Mouse (Mus musculus): ENCODE data around the gene Fbxl15. TPM values are rescaled to one million over a fixed set of nuclear protein-coding genes. Genes with fewer than 3 reads are reported as not detected.

The Fbxl15 gene
- 1 to 10 TPM; 2.9 TPM for total RNA-seq (2021)
- long read RNA-seq, experiment 1, transcript Fbxl15-201 (4 exons, 1,348 nt) = major isoform, 8 of 12 reads
- long read RNA-seq, experiment 1, partial matches to known transcripts = 3 of 12 reads
- long read RNA-seq, experiment 1, other reads (novel, unspliced or antisense) = 1 of 12 reads
- long read RNA-seq, experiment 2, transcript Fbxl15-201 (4 exons, 1,348 nt) = major isoform, 6 of 8 reads
- long read RNA-seq, experiment 2, partial matches to known transcripts = 2 of 8 reads
- long read RNA-seq, experiment 2, other reads (novel, unspliced or antisense) = 0 of 8 reads

- peak; percentile 94 for DNase-seq
Measured at GRCm38 (mm10) chr19:46328081-46329030, at the start of gene Fbxl15. Gene Fbxl15, plus strand, starts transcription at chr19:46328184.

GRCm38 (mm10) chr19:46282081-46282849 lies 45.7 kb upstream of the Fbxl15 start:
- DNase-seq = no peak

GRCm38 (mm10) chr19:46284686-46285085 lies 43.3 kb upstream of the Fbxl15 start:
- DNase-seq = no peak

- DNase-seq = no peak
Measured at GRCm38 (mm10) chr19:46285631-46286030, 42.4 kb upstream of the Fbxl15 start.

- DNase-seq = no peak
Measured at GRCm38 (mm10) chr19:46286047-46286446, 41.9 kb upstream of the Fbxl15 start.

GRCm38 (mm10) chr19:46286926-46287325 lies 41.1 kb upstream of the Fbxl15 start:
- no peak for DNase-seq

- DNase-seq = no peak
Measured at GRCm38 (mm10) chr19:46287566-46287965, 40.4 kb upstream of the Fbxl15 start.

GRCm38 (mm10) chr19:46290535-46291105 lies 37.4 kb upstream of the Fbxl15 start:
- DNase-seq = no peak

- no peak for DNase-seq
Measured at GRCm38 (mm10) chr19:46296938-46297337, 31.0 kb upstream of the Fbxl15 start.

- DNase-seq = no peak
Measured at GRCm38 (mm10) chr19:46300294-46301045, 27.5 kb upstream of the Fbxl15 start.

- DNase-seq = no peak
Measured at GRCm38 (mm10) chr19:46302551-46302950, 25.4 kb upstream of the Fbxl15 start.

GRCm38 (mm10) chr19:46303251-46304215 lies 24.5 kb upstream of the Fbxl15 start:
- DNase-seq = peak; percentile 6

GRCm38 (mm10) chr19:46304216-46304841 lies 23.7 kb upstream of the Fbxl15 start, which contains the start of gene Nfkb2:
Gene Nfkb2, plus strand, starts transcription at chr19:46304320.
- DNase-seq = peak; percentile 96

- no peak for DNase-seq
Measured at GRCm38 (mm10) chr19:46304908-46305333, 23.1 kb upstream of the Fbxl15 start.

- DNase-seq = peak; percentile 91
Measured at GRCm38 (mm10) chr19:46305432-46306267, 22.3 kb upstream of the Fbxl15 start.

- DNase-seq = peak; percentile 5
Measured at GRCm38 (mm10) chr19:46306268-46306610, 21.7 kb upstream of the Fbxl15 start.

GRCm38 (mm10) chr19:46306751-46307289 lies 21.2 kb upstream of the Fbxl15 start:
- peak; percentile 4 for DNase-seq

GRCm38 (mm10) chr19:46307781-46308180 lies 20.2 kb upstream of the Fbxl15 start:
- peak; percentile 4 for DNase-seq

Data from gastrocnemius, postnatal 25 days (tissue).